Mouse (Mus musculus): ENCODE data around the gene 1700001C02Rik. TPM values are rescaled to one million over a fixed set of nuclear protein-coding genes. Genes with fewer than 3 reads are reported as not detected.

Gene 1700001C02Rik
- total RNA-seq, 1 experiment: not detected

DNA sequence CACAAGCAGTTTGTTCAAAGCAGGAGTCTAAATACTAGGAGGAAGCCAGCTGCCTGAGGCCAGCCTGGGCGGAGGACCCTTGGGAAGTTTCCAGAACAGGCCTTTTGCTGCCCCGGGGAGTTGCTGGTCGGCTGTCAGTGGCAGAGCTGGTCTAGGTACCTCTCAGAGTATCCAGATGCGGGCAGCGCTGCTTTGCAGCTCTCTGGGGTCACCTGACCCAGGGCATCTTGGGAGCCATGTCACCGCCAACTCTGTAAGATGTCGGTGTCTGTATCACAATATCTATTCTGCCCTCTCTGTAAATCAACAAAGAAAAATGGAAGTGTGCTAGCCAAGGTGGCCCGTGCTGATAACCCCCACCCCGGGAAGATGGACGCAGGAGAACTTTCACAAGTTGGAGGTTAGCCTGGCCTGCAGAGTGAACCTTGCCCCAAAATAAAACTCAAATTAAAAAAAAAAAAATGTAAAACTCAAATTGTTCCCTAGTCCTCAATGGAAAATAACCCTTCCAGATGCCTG lies 54.4 kb downstream of the 1700001C02Rik start:
- DNase-seq (ENCODE audit: low read depth, low spot score): no peak
- Histone ChIP-seq H3K9ac (ENCODE audit: insufficient read depth, low read depth, low read length, poor library complexity, severe bottlenecking) (no peak overlapping the region), H3K36me3 (ENCODE audit: control insufficient read depth, insufficient read depth, low read length, poor library complexity, severe bottlenecking) (no peaks in the 10 kb centered on the region), H3K9me3 (ENCODE audit: control insufficient read depth, insufficient read depth, low read depth, low read length) (no peaks in the 10 kb centered on the region), H3K4me1 (ENCODE audit: control insufficient read depth in 2 of 2, insufficient read depth in 2 of 2, low read length in 2 of 2, poor library complexity in 1 of 2) (no peaks in the 10 kb centered on the region), H3K27ac (ENCODE audit: insufficient read depth, low read depth, low read length, poor library complexity, severe bottlenecking) (no peak overlapping the region), H3K4me3 (ENCODE audit: insufficient read depth in 1 of 2, low read depth in 1 of 2, low read length in 2 of 2, poor library complexity in 1 of 2, severe bottlenecking in 1 of 2) (no peak overlapping the region)
- TF ChIP-seq MAFK (IDR thresholded peaks at IDR 0.05; ENCODE audit: insufficient read depth, low read depth, low read length) (no peak), HCFC1 (IDR thresholded peaks at IDR 0.05; ENCODE audit: borderline replicate concordance, insufficient read depth, low read length) (no peak), ZNF384 (IDR thresholded peaks at IDR 0.05; ENCODE audit: low read depth, low read length) (no peak), ZC3H11A (IDR thresholded peaks at IDR 0.05; ENCODE audit: borderline replicate concordance, low read depth, low read length) (no peak), CHD2 (IDR thresholded peaks at IDR 0.05; ENCODE audit: low read depth, low read length) (no peak)
- in situ Hi-C loops (cut with MboI; ENCODE audit: low sequenced_read_pairs in 2 of 2, unreplicated experiment in 2 of 2): no loop called here

DNA sequence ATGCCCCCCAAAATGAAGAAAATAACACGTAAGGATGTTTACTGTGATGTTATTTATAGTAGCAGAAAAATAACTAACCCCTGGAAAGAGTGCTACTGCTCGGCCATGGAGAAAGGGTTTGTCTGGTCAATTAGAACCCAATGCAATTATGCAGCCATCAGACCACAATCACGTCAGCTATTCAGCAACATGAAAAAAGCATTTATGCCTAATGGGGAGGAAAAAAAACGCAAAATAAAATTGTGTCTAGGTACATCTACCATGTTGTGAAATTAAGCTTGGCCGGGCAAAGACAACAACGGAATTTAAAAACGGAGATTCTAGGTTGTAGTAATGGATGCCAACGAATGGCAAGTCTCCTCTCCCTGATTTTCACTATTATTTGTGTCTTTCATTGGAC lies 56.6 kb downstream of the 1700001C02Rik start:
- no peak overlapping the region for H3K4me3 ChIP-seq (ENCODE audit: insufficient read depth in 1 of 2, low read depth in 1 of 2, low read length in 2 of 2, poor library complexity in 1 of 2, severe bottlenecking in 1 of 2)

DNA sequence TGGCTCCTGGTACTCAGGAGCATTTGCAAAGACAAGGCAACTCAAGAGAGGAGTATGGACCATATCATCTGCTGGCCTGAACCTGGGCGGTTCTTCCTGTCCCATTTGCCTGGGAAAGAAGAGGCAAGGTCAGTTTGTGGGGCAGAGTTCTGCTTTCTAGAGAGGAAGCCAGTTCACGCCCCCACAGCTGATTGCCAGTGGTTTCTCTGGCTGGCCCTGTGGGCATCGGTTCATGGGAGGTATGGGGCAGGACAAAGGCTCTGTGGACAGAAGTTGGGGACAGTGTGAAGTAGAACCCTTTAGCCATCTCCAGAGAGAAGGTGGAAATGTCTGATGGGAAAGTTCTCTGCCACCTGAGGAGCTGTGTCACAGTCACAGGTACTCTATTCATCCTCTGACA lies 57.3 kb downstream of the 1700001C02Rik start:
- no peak for DNase-seq (ENCODE audit: low read depth, low spot score)
- in situ Hi-C loops (cut with MboI; ENCODE audit: low sequenced_read_pairs in 2 of 2, unreplicated experiment in 2 of 2): no loop called here
- TF ChIP-seq ZC3H11A (IDR thresholded peaks at IDR 0.05; ENCODE audit: borderline replicate concordance, low read depth, low read length): no peak
- TF ChIP-seq HCFC1 (IDR thresholded peaks at IDR 0.05; ENCODE audit: borderline replicate concordance, insufficient read depth, low read length): no peak
- no peak for TF ChIP-seq CHD2 (IDR thresholded peaks at IDR 0.05; ENCODE audit: low read depth, low read length)
- no peak for TF ChIP-seq ZNF384 (IDR thresholded peaks at IDR 0.05; ENCODE audit: low read depth, low read length)
- TF ChIP-seq MAFK (IDR thresholded peaks at IDR 0.05; ENCODE audit: insufficient read depth, low read depth, low read length): no peak
- Histone ChIP-seq H3K9ac (ENCODE audit: insufficient read depth, low read depth, low read length, poor library complexity, severe bottlenecking) (no peak overlapping the region), H3K36me3 (ENCODE audit: control insufficient read depth, insufficient read depth, low read length, poor library complexity, severe bottlenecking) (no peaks in the 10 kb centered on the region), H3K4me3 (ENCODE audit: insufficient read depth in 1 of 2, low read depth in 1 of 2, low read length in 2 of 2, poor library complexity in 1 of 2, severe bottlenecking in 1 of 2) (no peak overlapping the region), H3K27ac (ENCODE audit: insufficient read depth, low read depth, low read length, poor library complexity, severe bottlenecking) (no peak overlapping the region), H3K9me3 (ENCODE audit: control insufficient read depth, insufficient read depth, low read depth, low read length) (no peaks in the 10 kb centered on the region), H3K4me1 (ENCODE audit: control insufficient read depth in 2 of 2, insufficient read depth in 2 of 2, low read length in 2 of 2, poor library complexity in 1 of 2) (no peaks in the 10 kb centered on the region; a peak in 1 of 4 replicates)

More for the DNA sequence above, 56.6 kb downstream of the 1700001C02Rik start:
- DNase-seq (ENCODE audit: low read depth, low spot score): no peak
- TF ChIP-seq ZNF384 (IDR thresholded peaks at IDR 0.05; ENCODE audit: low read depth, low read length): no peak
- TF ChIP-seq HCFC1 (IDR thresholded peaks at IDR 0.05; ENCODE audit: borderline replicate concordance, insufficient read depth, low read length): no peak
- TF ChIP-seq ZC3H11A (IDR thresholded peaks at IDR 0.05; ENCODE audit: borderline replicate concordance, low read depth, low read length): no peak
- no peak for TF ChIP-seq MAFK (IDR thresholded peaks at IDR 0.05; ENCODE audit: insufficient read depth, low read depth, low read length)
- TF ChIP-seq CHD2 (IDR thresholded peaks at IDR 0.05; ENCODE audit: low read depth, low read length): no peak
- Histone ChIP-seq H3K9ac (ENCODE audit: insufficient read depth, low read depth, low read length, poor library complexity, severe bottlenecking) (no peak overlapping the region), H3K36me3 (ENCODE audit: control insufficient read depth, insufficient read depth, low read length, poor library complexity, severe bottlenecking) (no peaks in the 10 kb centered on the region), H3K4me1 (ENCODE audit: control insufficient read depth in 2 of 2, insufficient read depth in 2 of 2, low read length in 2 of 2, poor library complexity in 1 of 2) (no peaks in the 10 kb centered on the region; a peak in 1 of 4 replicates), H3K9me3 (ENCODE audit: control insufficient read depth, insufficient read depth, low read depth, low read length) (no peaks in the 10 kb centered on the region), H3K27ac (ENCODE audit: insufficient read depth, low read depth, low read length, poor library complexity, severe bottlenecking) (no peak overlapping the region)
- in situ Hi-C loops (cut with MboI; ENCODE audit: low sequenced_read_pairs in 2 of 2, unreplicated experiment in 2 of 2): no loop called here

DNA sequence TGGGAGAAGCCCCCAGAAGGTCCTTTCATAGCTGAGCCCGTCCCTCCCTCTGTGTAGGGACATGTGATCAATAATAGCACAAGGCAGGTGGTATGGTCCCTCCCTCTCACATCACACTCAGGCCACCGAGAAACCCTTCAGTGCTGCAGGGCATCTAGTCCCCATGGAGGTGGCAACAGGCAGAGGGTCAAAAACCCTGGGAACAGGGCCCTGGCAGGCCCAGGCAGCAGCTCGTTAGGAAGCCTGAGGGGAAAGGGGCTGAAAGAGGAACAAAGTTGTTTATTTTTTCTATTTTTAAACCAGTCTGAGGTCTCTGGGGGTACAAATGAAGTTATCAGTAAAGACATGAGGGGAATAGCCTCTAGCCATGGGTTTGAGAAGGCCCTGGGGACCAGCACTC lies 58.4 kb downstream of the 1700001C02Rik start:
- in situ Hi-C loops (cut with MboI; ENCODE audit: low sequenced_read_pairs in 2 of 2, unreplicated experiment in 2 of 2): no loop called here
- Histone ChIP-seq H3K9me3 (ENCODE audit: control insufficient read depth, insufficient read depth, low read depth, low read length) (no peaks in the 10 kb centered on the region), H3K27ac (ENCODE audit: insufficient read depth, low read depth, low read length, poor library complexity, severe bottlenecking) (no peak overlapping the region), H3K4me1 (ENCODE audit: control insufficient read depth in 2 of 2, insufficient read depth in 2 of 2, low read length in 2 of 2, poor library complexity in 1 of 2) (no peaks in the 10 kb centered on the region; a peak in 1 of 4 replicates), H3K9ac (ENCODE audit: insufficient read depth, low read depth, low read length, poor library complexity, severe bottlenecking) (no peak overlapping the region), H3K4me3 (ENCODE audit: insufficient read depth in 1 of 2, low read depth in 1 of 2, low read length in 2 of 2, poor library complexity in 1 of 2, severe bottlenecking in 1 of 2) (no peak overlapping the region), H3K36me3 (ENCODE audit: control insufficient read depth, insufficient read depth, low read length, poor library complexity, severe bottlenecking) (no peaks in the 10 kb centered on the region)
- TF ChIP-seq CHD2 (IDR thresholded peaks at IDR 0.05; ENCODE audit: low read depth, low read length) (no peak), MAFK (IDR thresholded peaks at IDR 0.05; ENCODE audit: insufficient read depth, low read depth, low read length) (no peak), ZNF384 (IDR thresholded peaks at IDR 0.05; ENCODE audit: low read depth, low read length) (no peak), ZC3H11A (IDR thresholded peaks at IDR 0.05; ENCODE audit: borderline replicate concordance, low read depth, low read length) (no peak), HCFC1 (IDR thresholded peaks at IDR 0.05; ENCODE audit: borderline replicate concordance, insufficient read depth, low read length) (no peak)
- DNase-seq (ENCODE audit: low read depth, low spot score): no peak
